Mouse (Mus musculus): ENCODE data around the gene Emcn.

GRCm38 (mm10) chr3:137302804-137303203, 38.1 kb upstream of the Emcn start:
- TF ChIP-seq SIN3A (IDR thresholded peaks at IDR 0.05; ENCODE audit: low read length), result no peak
- no peak for TF ChIP-seq EP300 (IDR thresholded peaks at IDR 0.05; ENCODE audit: low read length)
- TF ChIP-seq ETS1 (conservative IDR thresholded peaks at IDR 0.05; ENCODE audit: low read depth, low read length), result no peak
- TF ChIP-seq CTCF (conservative IDR thresholded peaks at IDR 0.05 in 1 of 2, IDR thresholded peaks at IDR 0.05 in 1 of 2; ENCODE audit: low read depth in 2 of 2, low read length in 2 of 2), result no peak
- no peak for TF ChIP-seq POLR2A (IDR thresholded peaks at IDR 0.05; ENCODE audit: low read depth, low read length)
- no peak for TF ChIP-seq BHLHE40 (IDR thresholded peaks at IDR 0.05; ENCODE audit: low read depth, low read length)
- TF ChIP-seq MXI1 (IDR thresholded peaks at IDR 0.05; ENCODE audit: low read depth, low read length), result no peak
- TF ChIP-seq MAZ (IDR thresholded peaks at IDR 0.05; ENCODE audit: low read depth, low read length), result no peak
- TF ChIP-seq CHD2 (IDR thresholded peaks at IDR 0.05; ENCODE audit: low read length), result no peak
- no peak for TF ChIP-seq ZNF384 (IDR thresholded peaks at IDR 0.05; ENCODE audit: low read depth, low read length)
- TF ChIP-seq MAX (IDR thresholded peaks at IDR 0.05; ENCODE audit: low read length), result no peak
